Mouse (Mus musculus) liver, embryonic 11.5 days (tissue): ENCODE data around the gene Rad51ap1. TPM values are rescaled to one million over a fixed set of nuclear protein-coding genes. Genes with fewer than 3 reads are reported as not detected.

Experiments
- ATAC-seq: fragments of 200-750 bp; cut with Nextera tagmentation; replicated peaks from 2 replicates; pipeline ENCODE4 v1.8.0; 2017; ENCODE audit warnings: moderate number of reproducible peaks, mild to moderate bottlenecking, moderate TSS enrichment, moderate library complexity; ENCODE audit not compliant: low FRiP score
- DNase-seq: peaks from one replicate; pipeline ENCODE4 v3.0.0-alpha.2; 2017; ENCODE audit warnings: low spot score
- H3K27ac ChIP-seq: fragments of 300-500 bp; sonication (generic); 2 replicates; pipeline ENCODE4 v1.5.1; 2014; ENCODE audit warnings: mild to moderate bottlenecking, low read depth, low read length, control low read depth
- H3K27me3 ChIP-seq: fragments of 300-500 bp; sonication (generic); replicated peaks from 2 replicates; pipeline ENCODE4 v1.6.1; 2014; ENCODE audit warnings: low read length, mixed read lengths; ENCODE audit not compliant: control insufficient read depth, insufficient read depth
- H3K36me3 ChIP-seq: fragments of 300-500 bp; sonication (generic); 2 replicates; pipeline ENCODE4 v1.6.1; 2014; ENCODE audit warnings: mild to moderate bottlenecking, low read length, moderate library complexity, mixed read lengths; ENCODE audit not compliant: control insufficient read depth, insufficient read depth
- H3K4me1 ChIP-seq: fragments of 300-500 bp; sonication (generic); replicated peaks from 2 replicates; pipeline ENCODE4 v1.6.1; 2014; ENCODE audit warnings: low read length, mixed read lengths; ENCODE audit not compliant: control insufficient read depth, insufficient read depth
- H3K4me2 ChIP-seq: fragments of 300-500 bp; sonication (generic); 2 replicates; pipeline ENCODE4 v1.6.1; 2014; ENCODE audit warnings: mild to moderate bottlenecking, control low read depth, moderate library complexity
- H3K4me3 ChIP-seq: fragments of 300-500 bp; sonication (generic); 2 replicates; pipeline ENCODE4 v1.5.1; 2014; ENCODE audit warnings: low read depth, low read length, control low read depth
- H3K9ac ChIP-seq: fragments of 300-500 bp; sonication (generic); 2 replicates; pipeline ENCODE4 v1.6.1; 2014; ENCODE audit warnings: low read depth, low read length, control low read depth
- H3K9me3 ChIP-seq: fragments of 300-500 bp; sonication (generic); 2 replicates; pipeline ENCODE4 v1.6.1; 2016; ENCODE audit warnings: low read length, inconsistent platforms, mixed read lengths; ENCODE audit not compliant: control insufficient read depth
- WGBS: fragments of 180-500 bp; shearing (Covaris S2); extraction: QIAGEN DNeasy Blood & Tissue Kit; methylation state at CpG from one replicate; pipeline ENCODE4 v1.1.7; 2014; 5-methylcytosine and 5-hydroxymethylcytosine counted together
- polyA plus RNA-seq: library from polyadenylated mRNA; unstranded; fragments of >200 nt; fragmentation: Nextera tagmentation; extraction: Ambion mirVana; gene quantifications from 2 replicates; pipeline ENCODE4 v1.2.1, GENCODE M21; 2014

Rad51ap1 gene
- polyA plus RNA-seq, 1 experiment from 2014 or later = 85.7 TPM

DNA sequence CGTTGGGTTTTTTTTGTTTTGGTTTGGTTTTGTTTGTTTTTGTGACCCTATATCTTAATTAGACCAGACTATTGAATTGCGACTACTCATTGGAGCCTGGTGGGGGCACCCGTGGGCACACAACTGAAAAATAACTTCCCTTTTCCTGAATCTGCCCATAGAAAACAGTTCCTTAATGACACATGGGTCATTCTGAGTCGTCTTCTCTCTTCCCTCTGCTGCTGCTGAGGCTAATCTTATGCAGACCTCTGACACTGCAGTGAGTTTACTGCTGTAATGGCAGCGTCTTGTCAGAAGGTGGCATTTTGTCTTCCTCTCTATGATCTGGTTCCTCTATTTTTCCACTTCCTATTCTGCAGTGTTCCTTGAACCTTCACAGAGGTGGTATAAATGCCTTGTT lies 1.1 kb upstream of the Rad51ap1 start:
- Histone ChIP-seq H3K27me3 (no peaks in the 10 kb centered on the region), H3K4me3 (peak overlapping the region; percentile 81), H3K4me2 (peak overlapping the region; percentile 73), H3K9ac (peak overlapping the region; percentile 47), H3K27ac (no peak overlapping the region), H3K36me3 (no peaks in the 10 kb centered on the region), H3K4me1 (peaks cover 4% of the 10 kb centered on the region), H3K9me3 (no peaks in the 10 kb centered on the region)
- WGBS = 2% methylated on average over 5 of the region's 5 CpGs
- ATAC-seq = no peak
- DNase-seq = no peak

DNA sequence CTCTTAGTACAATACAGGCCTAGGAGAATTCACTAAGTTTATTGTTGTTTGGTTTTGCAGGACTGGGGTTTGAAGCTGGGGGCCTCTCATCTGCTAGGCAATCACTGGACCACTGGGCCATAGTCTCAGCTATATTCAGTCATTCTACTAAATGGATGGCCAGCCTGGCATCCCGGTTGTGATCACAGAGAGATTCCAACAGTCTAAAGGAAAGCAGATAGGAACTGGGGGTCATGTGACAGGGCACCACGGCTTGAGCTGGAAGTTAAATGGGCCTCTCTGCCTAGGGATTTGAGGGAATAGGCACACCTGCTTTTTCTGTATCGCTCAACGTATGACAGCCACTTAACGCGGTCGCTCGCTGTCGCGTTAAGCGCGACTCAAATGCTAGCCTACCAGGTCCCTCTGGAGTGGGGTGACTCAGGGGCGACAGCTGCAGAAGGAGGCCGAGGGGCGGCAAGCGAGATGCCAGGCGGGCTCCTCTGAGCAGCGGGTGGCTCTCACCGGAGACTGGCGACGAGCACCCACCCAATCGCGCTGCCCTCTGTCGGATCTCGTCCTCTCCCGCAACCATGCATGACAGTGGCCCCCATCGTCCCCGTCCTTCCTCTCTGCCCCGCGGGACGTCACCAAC lies 417 bp downstream of the Rad51ap1 start:
- DNase-seq (no peak), ATAC-seq (no peak)
- Histone ChIP-seq H3K27ac (peak overlapping the region; percentile 72), H3K4me1 (peaks cover 4% of the 10 kb centered on the region), H3K36me3 (peaks cover 9% of the 10 kb centered on the region; the same call in 1 of the 2 replicates), H3K4me3 (peak overlapping the region; percentile 81), H3K9ac (peak overlapping the region; percentile 84), H3K9me3 (no peaks in the 10 kb centered on the region), H3K27me3 (no peaks in the 10 kb centered on the region), H3K4me2 (peak overlapping the region; percentile 73)
- WGBS = under 1% methylated on average over 30 of the region's 31 CpGs

DNA sequence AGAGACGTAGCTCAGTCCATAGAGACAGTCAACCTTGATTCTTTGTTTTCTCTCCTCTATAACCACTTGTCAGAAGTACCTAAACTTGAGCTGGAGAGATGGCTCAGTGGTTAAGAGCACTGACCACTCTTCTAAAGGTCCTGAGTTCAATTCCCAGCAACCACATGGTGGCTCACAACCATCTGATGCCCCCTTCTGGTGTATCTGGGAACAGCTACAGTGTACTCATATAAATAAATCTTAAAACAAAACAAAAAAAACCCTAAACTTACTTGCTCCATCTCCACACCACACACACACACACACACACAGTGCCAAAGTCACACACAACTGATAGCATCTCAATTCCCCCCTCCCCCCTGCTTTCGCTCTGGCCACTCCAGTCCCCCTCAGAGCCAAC lies 1.3 kb downstream of the Rad51ap1 start:
- DNase-seq = no peak
- WGBS = 76% methylated on average over 2 of the region's 2 CpGs
- Histone ChIP-seq H3K27me3 (no peaks in the 10 kb centered on the region), H3K36me3 (peaks cover 11% of the 10 kb centered on the region; the same call in 1 of the 2 replicates), H3K4me2 (peak overlapping the region; percentile 73), H3K27ac (no peak overlapping the region), H3K9ac (peak overlapping the region; percentile 84), H3K9me3 (no peaks in the 10 kb centered on the region), H3K4me1 (peaks cover 4% of the 10 kb centered on the region), H3K4me3 (peak overlapping the region; percentile 81)
- ATAC-seq = no peak

DNA sequence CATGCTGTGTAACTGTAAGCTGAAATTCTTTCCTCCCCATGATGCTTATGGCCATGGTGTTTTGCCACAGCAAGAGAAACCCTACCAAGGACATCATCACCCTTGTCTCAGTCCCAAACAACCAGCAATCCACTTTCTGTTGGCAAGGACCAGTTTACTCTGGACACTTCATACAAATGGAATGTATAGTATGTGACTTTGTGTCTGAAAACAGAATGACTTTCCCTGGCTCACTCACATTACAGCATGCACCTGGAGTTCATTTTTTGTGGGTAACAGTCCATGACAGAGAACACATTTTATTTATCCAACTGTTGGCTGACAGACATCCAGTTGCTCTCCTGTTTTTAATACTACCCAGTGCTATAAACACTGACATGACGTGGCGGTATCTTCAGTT lies 6.5 kb downstream of the Rad51ap1 start:
- H3K27me3 ChIP-seq = no peaks in the 10 kb centered on the region
- no peak overlapping the region for H3K27ac ChIP-seq
- H3K4me2 ChIP-seq = no peak overlapping the region
- H3K4me1 ChIP-seq = no peaks in the 10 kb centered on the region; the same call in 1 of the 2 replicates
- H3K36me3 ChIP-seq = peaks cover 30% of the 10 kb centered on the region
- no peak for DNase-seq
- H3K4me3 ChIP-seq = no peak overlapping the region
- H3K9ac ChIP-seq = no peak overlapping the region
- ATAC-seq = no peak
- 86% methylated on average over 2 of the region's 2 CpGs for WGBS
- H3K9me3 ChIP-seq = no peaks in the 10 kb centered on the region

DNA sequence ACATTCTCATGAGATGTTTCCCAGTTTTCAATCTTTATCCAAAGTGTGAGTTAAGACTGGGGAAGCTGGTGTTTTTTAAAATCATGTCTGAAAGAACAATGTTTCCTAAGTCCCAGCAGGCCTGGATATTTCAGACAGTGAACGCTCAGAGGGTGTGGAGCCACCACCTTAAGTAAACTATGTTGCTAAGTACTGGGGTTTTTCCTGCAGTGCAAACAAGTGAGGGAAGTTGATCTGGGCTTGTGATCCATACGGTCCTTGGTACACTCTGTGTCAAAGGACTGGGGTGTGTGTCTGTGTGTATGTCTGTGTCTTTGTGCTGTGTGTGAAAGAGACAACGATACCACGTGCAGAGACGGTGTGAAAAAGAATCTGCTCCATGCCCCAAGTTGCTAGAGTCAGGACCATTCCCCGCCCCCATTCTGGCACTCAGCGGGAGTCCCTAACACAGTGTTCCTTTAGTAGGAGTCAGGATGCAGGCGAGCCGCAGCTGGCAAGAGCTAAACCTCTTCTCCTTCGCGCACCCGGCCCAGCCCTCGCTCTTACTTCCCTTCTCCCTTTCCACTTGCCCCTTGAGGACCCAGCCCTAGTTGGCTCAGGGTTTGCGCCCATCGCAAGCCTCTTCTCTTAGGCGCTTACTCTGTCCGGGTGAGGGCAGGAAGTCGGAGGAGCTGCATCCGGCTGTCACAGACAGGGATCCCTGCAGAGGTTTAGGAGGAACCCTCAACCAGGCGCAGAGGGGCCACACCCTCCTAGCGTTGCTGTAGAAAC lies 18.1 kb downstream of the Rad51ap1 start, which contains the start of gene Dyrk4:
Gene Dyrk4 (minus strand): TSS at position 729 of the 771 bp plus-strand sequence.
- Histone ChIP-seq H3K9me3 (no peaks in the 10 kb centered on the region), H3K4me2 (peak within 1 kb of the TSS; percentile 12), H3K27me3 (no peaks in the 10 kb centered on the region), H3K27ac (no peak within 1 kb of the TSS), H3K36me3 (peaks cover 24% of the 10 kb centered on the region), H3K4me3 (no peak within 1 kb of the TSS), H3K4me1 (no peaks in the 10 kb centered on the region), H3K9ac (no peak within 1 kb of the TSS)
- peak; percentile 55 for ATAC-seq
- DNase-seq = peak; percentile 39
- WGBS = 19% methylated on average over 21 of the region's 21 CpGs

DNA sequence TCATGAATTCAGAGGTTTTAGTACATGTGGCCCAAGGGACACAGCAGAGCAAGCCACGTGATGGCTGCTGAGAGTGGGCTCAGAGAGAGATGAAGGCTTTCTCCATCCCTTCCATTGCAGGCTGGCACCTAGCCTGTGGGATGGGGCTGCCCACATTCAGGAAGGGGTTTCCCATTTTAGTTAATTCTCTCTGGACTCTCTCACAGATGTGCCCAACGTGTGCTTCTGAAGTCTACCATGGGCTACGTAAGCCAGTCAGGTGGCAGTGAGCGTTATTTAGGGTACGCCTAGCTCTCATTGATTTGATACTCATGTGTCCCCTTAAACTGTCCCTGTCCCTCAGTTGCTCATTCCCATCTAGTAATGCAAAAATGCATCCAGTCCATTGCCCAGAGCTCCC lies 24.5 kb downstream of the Rad51ap1 start:
- no peak overlapping the region for H3K27ac ChIP-seq
- WGBS = 75% methylated on average over 5 of the region's 5 CpGs
- no peaks in the 10 kb centered on the region for H3K27me3 ChIP-seq
- ATAC-seq = no peak
- H3K9ac ChIP-seq = no peak overlapping the region
- no peak overlapping the region for H3K4me3 ChIP-seq
- DNase-seq = no peak
- no peaks in the 10 kb centered on the region for H3K9me3 ChIP-seq
- no peak overlapping the region for H3K4me2 ChIP-seq
- H3K36me3 ChIP-seq = no peaks in the 10 kb centered on the region
- no peaks in the 10 kb centered on the region for H3K4me1 ChIP-seq

DNA sequence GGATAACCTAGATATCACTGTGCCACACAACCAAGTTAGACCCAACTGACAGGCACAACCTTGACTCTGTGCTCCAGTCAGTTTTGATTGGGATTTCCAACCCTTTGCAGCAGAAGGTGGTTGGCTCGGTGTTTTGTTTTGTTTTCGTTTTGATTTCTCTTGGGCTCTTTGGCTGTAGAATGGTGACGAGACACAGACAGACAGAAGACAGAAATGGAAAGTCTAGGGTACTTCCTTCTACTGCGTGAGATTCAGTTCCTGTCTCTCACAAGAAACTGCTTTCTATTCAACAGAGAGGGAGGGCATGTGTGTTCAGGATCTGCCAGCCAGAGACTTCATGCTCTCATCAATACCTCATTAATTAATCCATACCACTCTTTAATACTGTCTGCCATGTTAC lies 28.7 kb downstream of the Rad51ap1 start:
- 67% methylated on average over 4 of the region's 4 CpGs for WGBS
- ATAC-seq = no peak

DNA sequence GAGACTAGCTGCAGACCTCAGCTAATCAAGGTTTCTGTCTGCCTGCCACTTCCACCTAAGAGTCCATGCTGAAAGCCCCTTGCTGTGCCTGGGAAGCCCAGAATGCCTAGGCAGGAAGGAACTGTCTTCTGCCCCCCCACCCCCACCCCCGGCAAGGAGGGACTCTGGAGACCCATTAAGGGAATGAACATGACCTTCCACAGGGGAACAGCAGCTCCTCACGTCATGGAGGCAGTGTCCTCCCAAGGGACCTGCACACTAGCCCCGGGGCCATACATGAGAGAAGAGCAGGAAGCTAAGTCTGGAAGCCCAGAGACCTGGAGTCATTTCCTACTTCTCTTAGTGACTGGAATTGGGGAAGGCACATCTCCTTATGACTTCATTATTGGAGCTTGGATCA lies 31.5 kb downstream of the Rad51ap1 start:
- Histone ChIP-seq H3K36me3 (no peaks in the 10 kb centered on the region), H3K4me3 (no peak overlapping the region), H3K9ac (no peak overlapping the region), H3K27me3 (no peaks in the 10 kb centered on the region), H3K4me2 (no peak overlapping the region), H3K4me1 (no peaks in the 10 kb centered on the region), H3K9me3 (no peaks in the 10 kb centered on the region), H3K27ac (no peak overlapping the region)
- 52% methylated on average over 3 of the region's 3 CpGs for WGBS
- DNase-seq (no peak), ATAC-seq (no peak)

More for the DNA sequence above, 28.7 kb downstream of the Rad51ap1 start:
- H3K4me3 ChIP-seq = no peak overlapping the region
- H3K27ac ChIP-seq = no peak overlapping the region
- DNase-seq = no peak
- H3K9ac ChIP-seq = no peak overlapping the region
- no peaks in the 10 kb centered on the region for H3K9me3 ChIP-seq
- no peak overlapping the region for H3K4me2 ChIP-seq
- H3K27me3 ChIP-seq = no peaks in the 10 kb centered on the region
- no peaks in the 10 kb centered on the region for H3K36me3 ChIP-seq
- H3K4me1 ChIP-seq = no peaks in the 10 kb centered on the region

DNA sequence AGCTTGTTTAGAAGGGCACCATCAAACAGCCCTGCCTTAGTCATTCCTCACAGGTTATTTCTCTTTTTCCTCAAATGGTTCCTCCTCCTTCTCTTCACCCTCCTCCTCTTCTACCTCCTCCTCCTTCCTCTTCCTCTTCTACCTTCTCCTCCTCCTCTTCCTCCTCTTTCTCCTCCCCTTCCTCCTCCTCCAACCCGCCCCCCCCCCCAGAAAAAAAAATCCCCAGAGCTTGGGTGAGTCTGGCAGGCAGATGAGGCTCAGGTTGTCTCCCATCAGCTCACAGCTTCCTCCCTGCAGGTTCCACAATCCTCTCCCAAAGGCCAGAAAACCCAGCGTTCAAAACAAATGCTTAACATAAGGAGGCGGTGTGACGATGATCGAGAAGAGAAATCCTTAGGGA lies 32.0 kb downstream of the Rad51ap1 start:
- DNase-seq (no peak), ATAC-seq (no peak)
- no peak overlapping the region for H3K9ac ChIP-seq
- H3K4me3 ChIP-seq = no peak overlapping the region
- H3K9me3 ChIP-seq = no peaks in the 10 kb centered on the region
- H3K4me1 ChIP-seq = no peaks in the 10 kb centered on the region
- H3K4me2 ChIP-seq = no peak overlapping the region
- WGBS = 81% methylated on average over 4 of the region's 5 CpGs
- H3K27ac ChIP-seq = no peak overlapping the region
- no peaks in the 10 kb centered on the region for H3K27me3 ChIP-seq
- no peaks in the 10 kb centered on the region for H3K36me3 ChIP-seq
